Mouse (Mus musculus): ENCODE data around the gene 1700025G04Rik. TPM values are rescaled to one million over a fixed set of nuclear protein-coding genes. Genes with fewer than 3 reads are reported as not detected.

1700025G04Rik gene
- total and polyA plus RNA-seq, 2 experiments from 2014 or later, result 13.0 to 46.1 TPM

DNA sequence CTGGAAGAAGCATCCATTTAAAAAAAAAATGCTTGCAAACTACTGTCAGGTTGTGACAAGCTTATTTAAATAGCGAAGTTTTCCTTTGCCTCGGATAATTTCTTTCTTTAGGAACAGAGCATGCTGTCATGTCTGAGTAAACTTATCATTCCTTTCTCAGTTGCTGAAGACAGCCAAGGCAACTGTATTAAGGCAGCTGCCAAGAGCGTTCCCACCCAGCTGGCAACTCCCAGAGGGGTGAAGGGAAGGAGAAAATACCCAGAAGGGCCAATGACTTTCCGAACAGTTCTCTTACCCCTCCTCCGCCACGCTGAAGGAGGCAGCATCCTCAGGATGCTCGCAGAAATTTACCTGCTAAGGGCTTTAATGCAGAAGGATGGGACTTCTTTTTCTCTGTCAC lies 164.2 kb downstream of the 1700025G04Rik start:
- Histone ChIP-seq H3K4me1 (ENCODE audit: control insufficient read depth, insufficient read depth) (0 out of 2 replicates have a peak, but pooled peaks cover 3% of the 10 kb centered on the region), H3K27me3 (ENCODE audit: control insufficient read depth, insufficient read depth, low read length) (no peaks in the 10 kb centered on the region), H3K9me3 (replicated peaks; ENCODE audit: control insufficient read depth, low read length) (no peaks in the 10 kb centered on the region), H3K4me3 (ENCODE audit: low read depth, low read length) (no peak overlapping the region), H3K36me3 (replicated peaks; ENCODE audit: control insufficient read depth, insufficient read depth, low read length) (no peaks in the 10 kb centered on the region), H3K27ac (ENCODE audit: low read depth) (no peak overlapping the region), H3K4me2 (ENCODE audit: low read depth, low read length) (no peak overlapping the region), H3K9ac (replicated peaks; ENCODE audit: low read depth, low read length) (no peak overlapping the region)
- WGBS, result 73% methylated on average over 7 of the region's 7 CpGs
- no peak for TF ChIP-seq CTCF (IDR thresholded peaks at IDR 0.05; ENCODE audit: low read depth)
- no peak for TF ChIP-seq EP300 (IDR thresholded peaks at IDR 0.05; ENCODE audit: low read depth)
- no peak for ATAC-seq (ENCODE audit: insufficient read depth, low read depth)
- no peak for DNase-seq (ENCODE audit: low spot score)

DNA sequence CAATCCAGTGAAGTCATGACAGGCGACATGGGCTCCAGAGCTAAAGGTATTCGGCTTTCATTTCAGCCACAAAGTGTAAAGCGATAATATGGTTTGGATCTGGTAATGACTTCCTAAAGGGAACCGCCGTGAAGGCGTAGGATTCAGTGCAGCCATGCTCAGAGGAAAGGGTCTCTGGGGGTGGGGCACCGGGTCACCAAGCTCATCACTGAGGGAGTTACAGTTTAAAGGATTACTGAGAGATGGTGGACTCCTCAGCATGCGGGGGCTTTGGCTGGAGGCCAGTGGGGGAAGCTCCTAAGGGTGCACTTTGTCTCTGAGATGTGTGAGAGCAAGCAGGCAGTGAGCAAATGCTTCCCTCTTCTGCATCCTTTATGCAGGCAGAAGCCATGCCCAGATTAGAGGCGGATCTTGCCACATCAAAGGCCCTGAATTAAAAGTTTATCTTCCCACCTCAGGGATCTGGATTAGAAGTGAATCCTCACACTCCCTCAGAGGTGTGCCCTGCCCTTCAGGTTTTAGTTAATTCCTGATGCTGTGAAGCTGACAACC lies 171.0 kb downstream of the 1700025G04Rik start:
- Histone ChIP-seq H3K27me3 (ENCODE audit: control insufficient read depth, insufficient read depth, low read length) (no peaks in the 10 kb centered on the region), H3K9me3 (replicated peaks; ENCODE audit: control insufficient read depth, low read length) (no peaks in the 10 kb centered on the region), H3K4me2 (ENCODE audit: low read depth, low read length) (no peak overlapping the region), H3K4me3 (ENCODE audit: low read depth, low read length) (no peak overlapping the region), H3K4me1 (ENCODE audit: control insufficient read depth, insufficient read depth) (0 out of 2 replicates have a peak, but pooled peaks cover 3% of the 10 kb centered on the region), H3K9ac (replicated peaks; ENCODE audit: low read depth, low read length) (no peak overlapping the region), H3K36me3 (replicated peaks; ENCODE audit: control insufficient read depth, insufficient read depth, low read length) (no peaks in the 10 kb centered on the region), H3K27ac (ENCODE audit: low read depth) (no peak overlapping the region)
- WGBS, result 61% methylated on average over 9 of the region's 9 CpGs
- ATAC-seq (ENCODE audit: insufficient read depth, low read depth) (no peak), DNase-seq (ENCODE audit: low spot score) (no peak)
- TF ChIP-seq CTCF (IDR thresholded peaks at IDR 0.05; ENCODE audit: low read depth) (no peak), EP300 (IDR thresholded peaks at IDR 0.05; ENCODE audit: low read depth) (no peak)

DNA sequence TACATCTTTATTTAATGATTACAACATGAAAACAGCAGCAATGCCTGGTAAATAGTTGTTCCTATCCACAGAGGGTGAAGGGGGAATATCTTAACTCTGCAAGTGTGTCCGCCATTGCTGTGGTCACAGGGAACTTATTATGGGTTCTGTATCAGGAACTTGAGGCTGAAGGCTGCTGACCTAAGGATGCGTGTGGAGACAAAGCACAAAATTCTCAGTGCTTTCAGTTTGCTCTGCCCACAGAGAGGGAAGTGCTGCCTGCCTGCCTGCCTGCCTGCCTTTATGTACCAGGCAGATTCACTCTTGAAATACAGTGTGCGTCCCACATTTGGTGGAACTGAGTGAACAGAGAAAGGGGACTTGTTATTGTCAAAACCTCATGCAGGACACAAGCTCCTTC lies 172.2 kb downstream of the 1700025G04Rik start:
- no peak for ATAC-seq (ENCODE audit: insufficient read depth, low read depth)
- 94% methylated on average over 3 of the region's 3 CpGs for WGBS
- Histone ChIP-seq H3K36me3 (replicated peaks; ENCODE audit: control insufficient read depth, insufficient read depth, low read length) (no peaks in the 10 kb centered on the region), H3K4me2 (ENCODE audit: low read depth, low read length) (no peak overlapping the region), H3K9ac (replicated peaks; ENCODE audit: low read depth, low read length) (no peak overlapping the region), H3K27me3 (ENCODE audit: control insufficient read depth, insufficient read depth, low read length) (no peaks in the 10 kb centered on the region), H3K9me3 (replicated peaks; ENCODE audit: control insufficient read depth, low read length) (no peaks in the 10 kb centered on the region), H3K27ac (ENCODE audit: low read depth) (no peak overlapping the region), H3K4me3 (ENCODE audit: low read depth, low read length) (no peak overlapping the region), H3K4me1 (ENCODE audit: control insufficient read depth, insufficient read depth) (0 out of 2 replicates have a peak, but pooled peaks cover 3% of the 10 kb centered on the region)
- no peak for DNase-seq (ENCODE audit: low spot score)
- no peak for TF ChIP-seq EP300 (IDR thresholded peaks at IDR 0.05; ENCODE audit: low read depth)

DNA sequence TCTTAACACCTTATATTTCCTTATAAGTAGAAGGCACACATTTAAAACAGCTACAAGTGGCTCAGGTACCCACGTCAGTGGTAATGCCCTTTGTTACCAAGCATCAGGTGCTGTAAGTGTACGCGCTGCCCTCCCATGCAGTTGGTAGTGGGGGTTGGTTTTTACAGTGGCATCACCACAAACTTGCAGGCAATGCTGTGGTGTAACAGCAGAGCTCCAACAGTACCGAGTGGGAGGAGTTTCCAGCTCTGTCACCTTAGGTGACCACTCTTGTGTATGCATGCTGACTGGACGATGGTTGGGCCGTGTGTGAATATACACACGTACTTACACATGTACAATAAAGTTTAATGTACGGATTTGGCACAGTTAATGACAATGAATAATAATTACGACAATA lies 175.4 kb downstream of the 1700025G04Rik start:
- no peak for TF ChIP-seq CTCF (IDR thresholded peaks at IDR 0.05; ENCODE audit: low read depth)
- no peak for TF ChIP-seq EP300 (IDR thresholded peaks at IDR 0.05; ENCODE audit: low read depth)
- H3K4me1 ChIP-seq (ENCODE audit: control insufficient read depth, insufficient read depth), result no peaks in the 10 kb centered on the region
- no peak overlapping the region for H3K4me2 ChIP-seq (ENCODE audit: low read depth, low read length)
- no peaks in the 10 kb centered on the region for H3K9me3 ChIP-seq (replicated peaks; ENCODE audit: control insufficient read depth, low read length)
- ATAC-seq (ENCODE audit: insufficient read depth, low read depth), result no peak
- no peak overlapping the region for H3K4me3 ChIP-seq (ENCODE audit: low read depth, low read length)
- no peak overlapping the region for H3K9ac ChIP-seq (replicated peaks; ENCODE audit: low read depth, low read length)
- no peak overlapping the region for H3K27ac ChIP-seq (ENCODE audit: low read depth)
- H3K27me3 ChIP-seq (ENCODE audit: control insufficient read depth, insufficient read depth, low read length), result no peaks in the 10 kb centered on the region
- WGBS, result 93% methylated on average over 9 of the region's 9 CpGs
- DNase-seq (ENCODE audit: low spot score), result no peak
- no peaks in the 10 kb centered on the region for H3K36me3 ChIP-seq (replicated peaks; ENCODE audit: control insufficient read depth, insufficient read depth, low read length)

DNA sequence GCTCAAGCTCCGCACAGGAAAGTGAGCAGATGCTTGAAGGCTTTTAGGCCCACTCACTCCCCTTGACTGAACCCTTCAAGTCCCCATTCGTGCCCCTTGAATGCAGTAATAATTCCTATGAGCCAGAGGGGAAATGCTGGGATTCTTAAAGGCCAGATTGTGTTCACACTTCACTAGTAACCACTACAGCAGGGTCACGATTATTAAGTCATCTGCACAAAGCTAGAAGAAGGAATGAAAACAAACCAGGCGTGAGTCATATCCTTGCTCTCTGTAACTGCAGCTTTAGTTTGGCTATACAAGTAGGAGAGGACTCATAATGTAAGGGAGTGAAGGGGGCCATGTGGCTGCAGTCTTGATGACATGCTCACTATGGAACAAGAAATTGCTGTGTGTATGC lies 182.9 kb downstream of the 1700025G04Rik start:
- no peak for TF ChIP-seq CTCF (IDR thresholded peaks at IDR 0.05; ENCODE audit: low read depth)
- no peak for TF ChIP-seq EP300 (IDR thresholded peaks at IDR 0.05; ENCODE audit: low read depth)
- H3K27ac ChIP-seq (ENCODE audit: low read depth), result no peak overlapping the region
- no peaks in the 10 kb centered on the region for H3K27me3 ChIP-seq (ENCODE audit: control insufficient read depth, insufficient read depth, low read length)
- H3K36me3 ChIP-seq (replicated peaks; ENCODE audit: control insufficient read depth, insufficient read depth, low read length), result 0 out of 2 replicates have a peak, but pooled peaks cover 5% of the 10 kb centered on the region
- no peaks in the 10 kb centered on the region for H3K4me1 ChIP-seq (ENCODE audit: control insufficient read depth, insufficient read depth)
- no peak overlapping the region for H3K9ac ChIP-seq (replicated peaks; ENCODE audit: low read depth, low read length)
- no peak overlapping the region for H3K4me3 ChIP-seq (ENCODE audit: low read depth, low read length)
- WGBS, result 65% methylated on average over 4 of the region's 4 CpGs
- H3K9me3 ChIP-seq (replicated peaks; ENCODE audit: control insufficient read depth, low read length), result no peaks in the 10 kb centered on the region
- ATAC-seq (ENCODE audit: insufficient read depth, low read depth), result no peak
- peak; percentile 31 for DNase-seq (ENCODE audit: low spot score)
- H3K4me2 ChIP-seq (ENCODE audit: low read depth, low read length), result no peak overlapping the region

DNA sequence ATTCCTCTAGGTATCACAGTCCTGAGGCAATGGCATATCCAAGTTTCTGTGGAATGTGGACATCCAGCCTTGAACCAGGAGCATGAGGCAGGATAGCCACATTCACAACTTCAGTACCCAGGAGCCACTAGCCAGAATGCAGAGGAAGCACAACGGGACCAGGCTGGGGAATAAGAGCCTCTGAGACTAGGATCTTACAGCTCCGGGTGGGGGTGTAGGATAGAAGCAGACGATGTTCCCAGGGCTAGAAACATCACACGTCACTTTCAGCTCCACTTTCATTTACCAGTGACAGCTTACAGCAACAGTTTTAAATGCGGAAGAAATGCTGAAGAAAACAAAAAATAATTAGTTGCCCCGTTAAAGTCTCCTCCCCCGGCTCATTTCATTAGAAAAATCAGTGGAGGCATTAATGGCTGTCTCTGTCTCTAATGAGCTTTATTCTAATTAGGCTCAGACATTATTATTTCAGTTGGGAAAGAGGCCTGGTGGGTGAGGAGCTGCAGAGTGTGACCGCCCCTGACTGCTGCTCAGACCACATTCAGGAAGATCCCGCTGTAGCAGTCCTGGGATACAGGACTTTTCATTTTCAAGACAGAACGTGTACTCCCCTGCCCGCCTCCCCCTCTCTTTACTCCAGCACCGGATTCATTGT lies 189.1 kb downstream of the 1700025G04Rik start:
- Histone ChIP-seq H3K4me1 (ENCODE audit: control insufficient read depth, insufficient read depth) (no peaks in the 10 kb centered on the region), H3K9me3 (replicated peaks; ENCODE audit: control insufficient read depth, low read length) (no peaks in the 10 kb centered on the region), H3K36me3 (replicated peaks; ENCODE audit: control insufficient read depth, insufficient read depth, low read length) (no peaks in the 10 kb centered on the region), H3K4me2 (ENCODE audit: low read depth, low read length) (no peak overlapping the region), H3K27me3 (ENCODE audit: control insufficient read depth, insufficient read depth, low read length) (no peaks in the 10 kb centered on the region), H3K27ac (ENCODE audit: low read depth) (no peak overlapping the region), H3K4me3 (ENCODE audit: low read depth, low read length) (no peak overlapping the region), H3K9ac (replicated peaks; ENCODE audit: low read depth, low read length) (no peak overlapping the region)
- no peak for TF ChIP-seq CTCF (IDR thresholded peaks at IDR 0.05; ENCODE audit: low read depth)
- TF ChIP-seq EP300 (IDR thresholded peaks at IDR 0.05; ENCODE audit: low read depth), result no peak
- DNase-seq (ENCODE audit: low spot score) (no peak), ATAC-seq (ENCODE audit: insufficient read depth, low read depth) (no peak)
- WGBS, result 80% methylated on average over 12 of the region's 12 CpGs

All from heart, postnatal 0 days (tissue).